Mouse (Mus musculus) cortical plate, adult 2 months (tissue): ENCODE measurements around the gene Abcc5. TPM values are rescaled to one million over a fixed set of nuclear protein-coding genes. Genes with fewer than 3 reads are reported as not detected.

Experiments
- H3K27ac ChIP-seq: fragments of 200-500 bp; 2 replicates; pipeline ENCODE4 v1.5.1; 2012; ENCODE audit warnings: low read length, control low read depth, inconsistent platforms; ENCODE audit not compliant: insufficient read depth
- H3K4me1 ChIP-seq: fragments of 200-500 bp; 2 replicates; pipeline ENCODE4 v1.6.1; 2011; ENCODE audit warnings: low read length; ENCODE audit not compliant: control insufficient read depth, insufficient read depth
- H3K4me3 ChIP-seq: fragments of 200-500 bp; 2 replicates; pipeline ENCODE4 v1.5.1; 2011; ENCODE audit warnings: mild to moderate bottlenecking, low read length, control low read depth; ENCODE audit not compliant: insufficient read depth
- CTCF ChIP-seq: fragments of 200-500 bp; IDR thresholded peaks from 2 replicates; pipeline ENCODE4 v1.5.1; 2011; ENCODE audit warnings: mild to moderate bottlenecking, control low read depth, low read length; ENCODE audit not compliant: insufficient read depth; ENCODE audit errors: extremely low read depth
- POLR2A ChIP-seq: fragments of 200-500 bp; IDR thresholded peaks from 2 replicates; pipeline ENCODE4 v1.6.1; 2011; ENCODE audit warnings: mild to moderate bottlenecking, low read length, control low read depth; ENCODE audit not compliant: insufficient read depth; ENCODE audit errors: extremely low read depth
- polyA plus RNA-seq: library from polyadenylated mRNA; depleted of rRNA; stranded (reverse); fragments of >200 nt; gene quantifications from 2 replicates; pipeline ENCODE4 v1.2.3, GENCODE M21; 2012

Gene Abcc5
- polyA plus RNA-seq, 1 experiment, result 296 TPM

GRCm38 (mm10) chr16:20359643-20360295 lies 66.4 kb downstream of the Abcc5 start:
- no peaks in the 10 kb centered on the region; the same call in 1 of the 2 replicates for H3K4me1 ChIP-seq
- H3K4me3 ChIP-seq, result no peak overlapping the region
- no peak overlapping the region for H3K27ac ChIP-seq
- TF ChIP-seq POLR2A, result no peak
- TF ChIP-seq CTCF, result no peak

- TF ChIP-seq CTCF (no peak), POLR2A (no peak)
- Histone ChIP-seq H3K4me1 (no peaks in the 10 kb centered on the region; the same call in 1 of the 2 replicates), H3K27ac (no peak overlapping the region), H3K4me3 (no peak overlapping the region)
Measured at GRCm38 (mm10) chr16:20357837-20358236, 68.4 kb downstream of the Abcc5 start.

- H3K4me1 ChIP-seq, result no peaks in the 10 kb centered on the region
- no peak overlapping the region for H3K27ac ChIP-seq
- H3K4me3 ChIP-seq, result no peak overlapping the region
- TF ChIP-seq POLR2A (no peak), CTCF (no peak)
Measured at GRCm38 (mm10) chr16:20354762-20355161, 71.4 kb downstream of the Abcc5 start.

- H3K27ac ChIP-seq, result no peak overlapping the region
- H3K4me1 ChIP-seq, result no peaks in the 10 kb centered on the region
- TF ChIP-seq CTCF (no peak), POLR2A (no peak)
- no peak overlapping the region for H3K4me3 ChIP-seq
Measured at GRCm38 (mm10) chr16:20354011-20354410, 72.2 kb downstream of the Abcc5 start.

- no peak overlapping the region for H3K27ac ChIP-seq
- H3K4me3 ChIP-seq, result no peak overlapping the region
- H3K4me1 ChIP-seq, result peaks cover 1% of the 10 kb centered on the region; the same call in 1 of the 2 replicates
- TF ChIP-seq CTCF (no peak), POLR2A (no peak)
Measured at GRCm38 (mm10) chr16:20345464-20345863, 80.7 kb downstream of the Abcc5 start.

- TF ChIP-seq POLR2A (no peak), CTCF (no peak)
- Histone ChIP-seq H3K4me1 (no peaks in the 10 kb centered on the region), H3K27ac (no peak overlapping the region)
Measured at GRCm38 (mm10) chr16:20338616-20339015, 87.6 kb downstream of the Abcc5 start.

GRCm38 (mm10) chr16:20334918-20335317 lies 91.3 kb downstream of the Abcc5 start:
- no peaks in the 10 kb centered on the region for H3K4me1 ChIP-seq
- H3K27ac ChIP-seq, result no peak overlapping the region
- H3K4me3 ChIP-seq, result no peak overlapping the region
- TF ChIP-seq CTCF (no peak), POLR2A (no peak)

More at GRCm38 (mm10) chr16:20338616-20339015, 87.6 kb downstream of the Abcc5 start:
- H3K4me3 ChIP-seq, result no peak overlapping the region

- TF ChIP-seq POLR2A (no peak), CTCF (no peak)
- no peaks in the 10 kb centered on the region for H3K4me1 ChIP-seq
- no peak overlapping the region for H3K27ac ChIP-seq
- H3K4me3 ChIP-seq, result no peak overlapping the region
Measured at GRCm38 (mm10) chr16:20328306-20328705, 97.9 kb downstream of the Abcc5 start.

GRCm38 (mm10) chr16:20325286-20325685 lies 100.9 kb downstream of the Abcc5 start, which contains the start of gene Cyp2ab1:
Cyp2ab1 (minus strand) TSS chr16:20325404.
- TF ChIP-seq CTCF (no peak), POLR2A (no peak)
- no peak within 1 kb of the TSS for H3K4me3 ChIP-seq
- H3K27ac ChIP-seq, result no peak within 1 kb of the TSS
- H3K4me1 ChIP-seq, result no peaks in the 10 kb centered on the region

- Histone ChIP-seq H3K4me1 (no peaks in the 10 kb centered on the region), H3K4me3 (no peak overlapping the region), H3K27ac (no peak overlapping the region)
- TF ChIP-seq CTCF (no peak), POLR2A (no peak)
Measured at GRCm38 (mm10) chr16:20323907-20324306, 102.3 kb downstream of the Abcc5 start.

- no peak overlapping the region for H3K27ac ChIP-seq
- H3K4me3 ChIP-seq, result no peak overlapping the region
- TF ChIP-seq POLR2A, result no peak
- no peak for TF ChIP-seq CTCF
- no peaks in the 10 kb centered on the region for H3K4me1 ChIP-seq
Measured at GRCm38 (mm10) chr16:20322274-20322673, 103.9 kb downstream of the Abcc5 start.

GRCm38 (mm10) chr16:20316770-20317169 lies 109.4 kb downstream of the Abcc5 start:
- Histone ChIP-seq H3K4me3 (no peak overlapping the region), H3K4me1 (no peaks in the 10 kb centered on the region), H3K27ac (no peak overlapping the region)
- TF ChIP-seq POLR2A (no peak), CTCF (no peak)
